Mouse (Mus musculus) MEL (cell line): ENCODE measurements around the gene Piga. TPM values are rescaled to one million over a fixed set of nuclear protein-coding genes. Genes with fewer than 3 reads are reported as not detected.

ENCODE experiments used
- DNase-seq: peaks from one replicate; pipeline ENCODE4 v3.0.0; 2011; ENCODE audit warnings: low read depth, low spot score
- H3K27ac ChIP-seq: 2 replicates; pipeline ENCODE4 v1.5.1; 2012; ENCODE audit warnings: low read depth, mild to moderate bottlenecking, control low read depth, low read length, moderate library complexity; ENCODE audit not compliant: control insufficient read depth
- H3K27me3 ChIP-seq, 2 experiments: fragments of 150-350 bp in 1 of 2; sonication (generic) in 1 of 2; 2 replicates each; pipeline ENCODE4 v1.6.1; 2012; ENCODE audit warnings: low read length in 2 of 2, mild to moderate bottlenecking in 2 of 2, improper control_type of control experiment in 1 of 2, moderate library complexity in 1 of 2; ENCODE audit not compliant: insufficient read depth in 2 of 2, control insufficient read depth in 1 of 2
- H3K36me3 ChIP-seq, 2 experiments: 2 replicates each; pipeline ENCODE4 v1.6.1; 2012 to 2014; ENCODE audit warnings: low read length in 2 of 2, improper control_type of control experiment in 1 of 2, inconsistent platforms in 1 of 2, mild to moderate bottlenecking in 1 of 2; ENCODE audit not compliant: insufficient read depth in 2 of 2, control insufficient read depth in 1 of 2
- H3K4me1 ChIP-seq, 2 experiments: fragments of 150-350 bp in 1 of 2; sonication (generic) in 1 of 2; 2 replicates each; pipeline ENCODE4 v1.6.1; 2012; ENCODE audit warnings: low read length in 2 of 2, improper control_type of control experiment in 1 of 2, mild to moderate bottlenecking in 1 of 2; ENCODE audit not compliant: insufficient read depth in 2 of 2, control insufficient read depth in 1 of 2
- H3K4me3 ChIP-seq, 2 experiments: fragments of 150-350 bp in 1 of 2; sonication (generic) in 1 of 2; 2 replicates each; pipeline ENCODE4 v1.5.1; 2012; ENCODE audit warnings: low read depth in 2 of 2, low read length in 2 of 2, mild to moderate bottlenecking in 2 of 2, moderate library complexity in 2 of 2, control low read depth in 1 of 2, improper control_type of control experiment in 1 of 2; ENCODE audit not compliant: control insufficient read depth in 1 of 2, insufficient read depth in 1 of 2
- H3K79me2 ChIP-seq: 2 replicates; pipeline ENCODE4 v1.6.1; 2012; ENCODE audit warnings: mild to moderate bottlenecking, low read length, moderate library complexity; ENCODE audit not compliant: control insufficient read depth, poor library complexity, insufficient read depth
- H3K9ac ChIP-seq: 2 replicates; pipeline ENCODE4 v1.6.1; 2012; ENCODE audit warnings: low read depth, mild to moderate bottlenecking, control low read depth, low read length, moderate library complexity; ENCODE audit not compliant: control insufficient read depth, poor library complexity, severe bottlenecking
- H3K9me3 ChIP-seq: fragments of 150-350 bp; sonication (generic); replicated peaks from 2 replicates; pipeline ENCODE4 v1.6.1; 2012; ENCODE audit warnings: mild to moderate bottlenecking, low read length, improper control_type of control experiment, moderate library complexity; ENCODE audit not compliant: insufficient read depth
- BHLHE40 ChIP-seq: IDR thresholded peaks from 2 replicates; pipeline ENCODE4 v1.6.1; 2012; ENCODE audit warnings: low read depth, mild to moderate bottlenecking, inconsistent platforms, low read length, improper control_type of control experiment, borderline replicate concordance
- CHD2 ChIP-seq: IDR thresholded peaks from 2 replicates; pipeline ENCODE4 v1.6.1; 2011; ENCODE audit warnings: low read length, improper control_type of control experiment
- CTCF ChIP-seq, 3 experiments: IDR thresholded peaks in 2 of 3; conservative IDR thresholded peaks in 1 of 3; 2 replicates each; pipeline ENCODE4 v1.5.1; 2011 to 2012; ENCODE audit warnings: low read length in 3 of 3, low read depth in 2 of 3, mild to moderate bottlenecking in 2 of 3, improper control_type of control experiment in 1 of 3, inconsistent platforms in 1 of 3, mixed read lengths in 1 of 3, moderate library complexity in 1 of 3; ENCODE audit not compliant: control insufficient read depth in 1 of 3, insufficient read depth in 1 of 3, poor library complexity in 1 of 3, severe bottlenecking in 1 of 3
- ELF1 ChIP-seq: IDR thresholded peaks from 2 replicates; pipeline ENCODE4 v1.6.1; 2014; ENCODE audit warnings: low read depth, mild to moderate bottlenecking, inconsistent platforms, low read length, improper control_type of control experiment, moderate library complexity
- ETS1 ChIP-seq: IDR thresholded peaks from 2 replicates; pipeline ENCODE4 v1.6.1; 2012; ENCODE audit warnings: low read depth, mild to moderate bottlenecking, inconsistent platforms, low read length, improper control_type of control experiment, moderate library complexity
- GATA1 ChIP-seq: IDR thresholded peaks from 2 replicates; pipeline ENCODE4 v1.6.1; 2011; ENCODE audit warnings: low read depth, low read length, improper control_type of control experiment
- KAT2A ChIP-seq: conservative IDR thresholded peaks from 2 replicates; pipeline ENCODE4 v1.6.1; 2012; ENCODE audit warnings: low read depth, low read length, improper control_type of control experiment, inconsistent platforms
- MAFK ChIP-seq: IDR thresholded peaks from 2 replicates; pipeline ENCODE4 v1.6.1; 2011; ENCODE audit warnings: low read depth, mild to moderate bottlenecking, low read length, improper control_type of control experiment, borderline replicate concordance
- MAX ChIP-seq: IDR thresholded peaks from 2 replicates; pipeline ENCODE4 v1.6.1; 2011; ENCODE audit warnings: low read length, improper control_type of control experiment
- MEF2A ChIP-seq: IDR thresholded peaks from 2 replicates; pipeline ENCODE4 v1.6.1; 2014; ENCODE audit warnings: low read depth, mild to moderate bottlenecking, inconsistent platforms, low read length, improper control_type of control experiment; ENCODE audit not compliant: poor library complexity, insufficient replicate concordance, severe bottlenecking; ENCODE audit errors: extremely low read depth
- MXI1 ChIP-seq: IDR thresholded peaks from 2 replicates; pipeline ENCODE4 v1.6.1; 2011; ENCODE audit warnings: mild to moderate bottlenecking, low read depth, low read length, improper control_type of control experiment
- NELFE ChIP-seq: IDR thresholded peaks from 2 replicates; pipeline ENCODE4 v1.6.1; 2011; ENCODE audit warnings: low read depth, low read length, improper control_type of control experiment
- POLR2A ChIP-seq, 2 experiments: IDR thresholded peaks; 2 replicates each; pipeline ENCODE4 v1.6.1; 2011 to 2012; ENCODE audit warnings: low read length in 2 of 2, mild to moderate bottlenecking in 2 of 2, control low read depth in 1 of 2, improper control_type of control experiment in 1 of 2, low read depth in 1 of 2, moderate library complexity in 1 of 2; ENCODE audit not compliant: control insufficient read depth in 1 of 2, insufficient read depth in 1 of 2, poor library complexity in 1 of 2
- RAD21 ChIP-seq: IDR thresholded peaks from 2 replicates; pipeline ENCODE4 v1.6.1; 2011; ENCODE audit warnings: mild to moderate bottlenecking, low read depth, low read length, improper control_type of control experiment
- RCOR1 ChIP-seq: IDR thresholded peaks from 2 replicates; pipeline ENCODE4 v1.6.1; 2012; ENCODE audit warnings: low read depth, mild to moderate bottlenecking, inconsistent platforms, low read length, improper control_type of control experiment
- SIN3A ChIP-seq: IDR thresholded peaks from 2 replicates; pipeline ENCODE4 v1.6.1; 2012; ENCODE audit warnings: low read length, improper control_type of control experiment, inconsistent platforms
- SMC3 ChIP-seq: IDR thresholded peaks from 2 replicates; pipeline ENCODE4 v1.6.1; 2011; ENCODE audit warnings: low read depth, low read length, improper control_type of control experiment
- TCF12 ChIP-seq: IDR thresholded peaks from 2 replicates; pipeline ENCODE4 v1.6.1; 2014; ENCODE audit warnings: low read depth, mild to moderate bottlenecking, inconsistent platforms, low read length, improper control_type of control experiment, moderate library complexity
- USF1 ChIP-seq: IDR thresholded peaks from 2 replicates; pipeline ENCODE4 v1.6.1; 2014; ENCODE audit warnings: low read depth, mild to moderate bottlenecking, inconsistent platforms, low read length, improper control_type of control experiment, moderate library complexity
- USF2 ChIP-seq, 2 experiments: IDR thresholded peaks; 2 replicates each; pipeline ENCODE4 v1.6.1; 2011 to 2012; ENCODE audit warnings: improper control_type of control experiment in 2 of 2, low read length in 2 of 2, borderline replicate concordance in 1 of 2, inconsistent platforms in 1 of 2, low read depth in 1 of 2, mild to moderate bottlenecking in 1 of 2; ENCODE audit not compliant: insufficient read depth in 1 of 2
- ZC3H11A ChIP-seq: IDR thresholded peaks from 2 replicates; pipeline ENCODE4 v1.6.1; 2012; ENCODE audit warnings: low read depth, mild to moderate bottlenecking, inconsistent platforms, low read length, improper control_type of control experiment
- ZKSCAN1 ChIP-seq: IDR thresholded peaks from 2 replicates; pipeline ENCODE4 v1.6.1; 2012; ENCODE audit warnings: low read depth, mild to moderate bottlenecking, inconsistent platforms, low read length, improper control_type of control experiment, moderate library complexity
- ZMIZ1 ChIP-seq: IDR thresholded peaks from 2 replicates; pipeline ENCODE4 v1.6.1; 2012; ENCODE audit warnings: low read depth, mild to moderate bottlenecking, inconsistent platforms, low read length, improper control_type of control experiment, moderate library complexity
- ZNF384 ChIP-seq: IDR thresholded peaks from 2 replicates; pipeline ENCODE4 v1.6.1; 2012; ENCODE audit warnings: low read depth, mild to moderate bottlenecking, inconsistent platforms, low read length, improper control_type of control experiment
- polyA plus RNA-seq, 2 experiments: library from polyadenylated mRNA; stranded (reverse) in 1 of 2; unstranded in 1 of 2; fragments of >175 nt in 1 of 2; fragments of >200 nt in 1 of 2; gene quantifications; 2 replicates each; pipeline versions ENCODE4 v1.2.1 to v1.2.4; 2012; ENCODE audit warnings: low replicate concordance in 2 of 2, low read depth in 1 of 2; ENCODE audit not compliant: insufficient read length in 2 of 2, insufficient read depth in 1 of 2, missing spikeins in 1 of 2
- total RNA-seq: library from RNA; depleted of rRNA; stranded (reverse); fragments of 300-350 nt; gene quantifications from 2 replicates; pipeline ENCODE4 v1.2.3, GENCODE M21; 2012

Piga gene
- total and polyA plus RNA-seq, 3 experiments, result 21.5 to 41.2 (median 30.0) TPM

- no peak for TF ChIP-seq BHLHE40
Measured at GRCm38 (mm10) chrX:164419471-164419939, at the start of gene Piga (continued).

GRCm38 (mm10) chrX:164370576-164370975 is 49.0 kb upstream of the Piga start:
- H3K79me2 ChIP-seq, result no peaks in the 10 kb centered on the region

DNA sequence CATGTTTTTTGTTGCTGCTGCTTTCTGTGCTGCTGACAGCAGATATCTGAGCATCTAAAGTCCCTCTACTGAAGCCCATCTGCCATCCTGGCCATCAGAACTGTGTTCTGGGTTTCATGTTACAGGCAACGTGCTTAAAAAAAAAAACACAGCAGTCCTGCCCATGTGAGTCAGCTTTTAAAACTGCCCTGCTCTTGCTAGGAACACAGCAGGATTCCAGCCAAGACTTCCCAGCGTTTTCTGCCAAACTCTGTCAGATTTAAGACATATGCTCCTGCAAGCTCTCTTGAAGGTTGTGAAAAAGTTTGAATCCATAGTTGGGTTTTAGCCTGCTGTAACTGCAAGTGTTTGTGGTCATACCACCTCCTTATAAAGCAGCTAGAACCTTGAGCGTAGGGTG is 46.5 kb upstream of the Piga start, which contains the start of gene Vegfd:
Vegfd (plus strand) TSS at position 298 of the 400 bp plus-strand sequence.
- H3K79me2 ChIP-seq, result no peaks in the 10 kb centered on the region
- DNase-seq, result peak; percentile 17
- no peaks in the 10 kb centered on the region for H3K9me3 ChIP-seq
- peaks cover 0 to 21% of the 10 kb centered on the region in 2 experiments; a peak in 2 of 4 replicates for H3K36me3 ChIP-seq
- no peaks in the 10 kb centered on the region for H3K27me3 ChIP-seq
- no peak within 1 kb of the TSS for H3K9ac ChIP-seq
- TF ChIP-seq RCOR1, result 0 out of 2 replicates have a peak, but pooled peaks have one; percentile 19
- no peak for TF ChIP-seq KAT2A
- peak; percentile 61 for TF ChIP-seq ZNF384
- no peak within 1 kb of the TSS for H3K27ac ChIP-seq
- peaks cover 2 to 15% of the 10 kb centered on the region in 2 experiments; a peak in 3 of 4 replicates for H3K4me1 ChIP-seq
- no peak within 1 kb of the TSS for H3K4me3 ChIP-seq

More at GRCm38 (mm10) chrX:164370576-164370975, 49.0 kb upstream of the Piga start:
- H3K4me1 ChIP-seq, result peaks cover 2 to 15% of the 10 kb centered on the region in 2 experiments; a peak in 3 of 4 replicates
- TF ChIP-seq ZMIZ1, result no peak
- no peak for TF ChIP-seq SIN3A
- no peak for TF ChIP-seq ETS1
- TF ChIP-seq USF2 (IDR thresholded peaks at IDR 0.05; ENCODE audit: borderline replicate concordance in 1 of 2, insufficient read depth in 1 of 2, low read depth in 1 of 2, low read length in 2 of 2), result no peak
- TF ChIP-seq MAX, result no peak
- no peak for TF ChIP-seq ELF1
- no peak for TF ChIP-seq MAFK
- no peak for TF ChIP-seq CHD2
- no peak for TF ChIP-seq NELFE
- no peaks in the 10 kb centered on the region for H3K9me3 ChIP-seq
- no peak overlapping the region for H3K9ac ChIP-seq
- no peak overlapping the region for H3K4me3 ChIP-seq
- H3K27ac ChIP-seq, result no peak overlapping the region
- H3K27me3 ChIP-seq, result no peaks in the 10 kb centered on the region
- H3K36me3 ChIP-seq, result peaks cover 0 to 21% of the 10 kb centered on the region in 2 experiments; a peak in 2 of 4 replicates
- DNase-seq, result no peak

DNA sequence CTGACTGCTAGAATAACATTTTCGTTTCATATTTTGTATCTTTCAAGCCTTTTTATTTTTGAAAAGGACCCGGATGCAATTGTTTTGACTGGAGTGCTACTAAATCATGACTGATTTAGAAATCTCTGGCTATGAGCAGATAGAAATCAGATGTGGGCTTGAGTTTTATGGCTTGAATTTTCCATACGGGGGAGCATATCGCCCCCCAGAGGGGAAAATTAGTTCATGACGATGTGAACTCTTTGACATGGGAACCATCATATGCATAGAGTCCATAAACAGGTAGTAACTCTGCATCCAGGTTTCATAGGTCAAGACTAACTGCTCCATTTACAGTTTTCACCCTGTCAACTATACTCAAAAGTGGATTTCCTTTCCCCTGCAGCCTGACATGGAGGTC is 45.0 kb upstream of the Piga start:
- peak; percentile 16 for DNase-seq
- Histone ChIP-seq H3K9me3 (no peaks in the 10 kb centered on the region), H3K36me3 (peaks cover 0 to 21% of the 10 kb centered on the region in 2 experiments; a peak in 2 of 4 replicates), H3K4me1 (peaks cover 2 to 15% of the 10 kb centered on the region in 2 experiments), H3K27me3 (no peaks in the 10 kb centered on the region), H3K27ac (no peak overlapping the region), H3K9ac (no peak overlapping the region), H3K79me2 (no peaks in the 10 kb centered on the region), H3K4me3 (no peak overlapping the region)
- TF ChIP-seq KAT2A, result no peak
- TF ChIP-seq SMC3, result peak; percentile 36
- TF ChIP-seq MXI1, result no peak
- peak; percentile 6 to 47 (median 15); a peak in 3 of 6 replicates for TF ChIP-seq CTCF (IDR thresholded peaks at IDR 0.05 in 2 of 3, conservative IDR thresholded peaks at IDR 0.05 in 1 of 3; ENCODE audit: control insufficient read depth in 1 of 3, insufficient read depth in 1 of 3, low read depth in 2 of 3, low read length in 3 of 3, poor library complexity in 1 of 3, severe bottlenecking in 1 of 3)
- no peak for TF ChIP-seq TCF12
- TF ChIP-seq ZC3H11A, result 0 out of 2 replicates have a peak, but pooled peaks have one; percentile 5
- TF ChIP-seq POLR2A (IDR thresholded peaks at IDR 0.05; ENCODE audit: control insufficient read depth in 1 of 2, insufficient read depth in 1 of 2, low read depth in 1 of 2, low read length in 2 of 2, poor library complexity in 1 of 2), result no peak
- TF ChIP-seq USF2 (IDR thresholded peaks at IDR 0.05; ENCODE audit: borderline replicate concordance in 1 of 2, insufficient read depth in 1 of 2, low read depth in 1 of 2, low read length in 2 of 2), result no peak
- TF ChIP-seq RAD21, result peak; percentile 45
- no peak for TF ChIP-seq MEF2A
- TF ChIP-seq ETS1, result no peak
- TF ChIP-seq ZKSCAN1, result no peak
- TF ChIP-seq MAX, result no peak
- TF ChIP-seq GATA1, result no peak
- TF ChIP-seq USF1, result no peak
